Mouse (Mus musculus) embryonic facial prominence, embryonic 10.5 days (tissue): ENCODE measurements at regions not wholly inside any gene's neighbourhood (a gene's known extent, or its start where the extent isn't known, plus 50 kb on each side); places are given as distances from the start of the nearest gene placed in this dataset.

Source experiments
- DNase-seq: peaks from one replicate; pipeline ENCODE4 v3.0.0-alpha.2; 2017; ENCODE audit warnings: low spot score
- H3K27ac ChIP-seq: fragments of 300-500 bp; sonication (generic); replicated peaks from 2 replicates; pipeline ENCODE4 v1.5.1; 2016; ENCODE audit warnings: mild to moderate bottlenecking
- H3K27me3 ChIP-seq: fragments of 300-500 bp; sonication (generic); replicated peaks from 2 replicates; pipeline ENCODE4 v1.6.1; 2016; ENCODE audit warnings: low read depth, mild to moderate bottlenecking; ENCODE audit not compliant: poor library complexity, severe bottlenecking
- H3K36me3 ChIP-seq: fragments of 300-500 bp; sonication (generic); replicated peaks from 2 replicates; pipeline ENCODE4 v1.6.1; 2016; ENCODE audit warnings: mild to moderate bottlenecking, moderate library complexity
- H3K4me1 ChIP-seq: fragments of 300-500 bp; sonication (generic); 2 replicates; pipeline ENCODE4 v1.6.1; 2016
- H3K4me3 ChIP-seq: fragments of 300-500 bp; sonication (generic); 2 replicates; pipeline ENCODE4 v1.5.1; 2016; ENCODE audit warnings: mild to moderate bottlenecking, moderate library complexity
- H3K9me3 ChIP-seq: fragments of 300-500 bp; sonication (generic); 2 replicates; pipeline ENCODE4 v1.6.1; 2016; ENCODE audit warnings: mild to moderate bottlenecking
- WGBS: fragments of 180-500 bp; shearing (Covaris S2); methylation state at CpG from one replicate; pipeline ENCODE4 v1.1.7; 2016; 5-methylcytosine and 5-hydroxymethylcytosine counted together

DNA sequence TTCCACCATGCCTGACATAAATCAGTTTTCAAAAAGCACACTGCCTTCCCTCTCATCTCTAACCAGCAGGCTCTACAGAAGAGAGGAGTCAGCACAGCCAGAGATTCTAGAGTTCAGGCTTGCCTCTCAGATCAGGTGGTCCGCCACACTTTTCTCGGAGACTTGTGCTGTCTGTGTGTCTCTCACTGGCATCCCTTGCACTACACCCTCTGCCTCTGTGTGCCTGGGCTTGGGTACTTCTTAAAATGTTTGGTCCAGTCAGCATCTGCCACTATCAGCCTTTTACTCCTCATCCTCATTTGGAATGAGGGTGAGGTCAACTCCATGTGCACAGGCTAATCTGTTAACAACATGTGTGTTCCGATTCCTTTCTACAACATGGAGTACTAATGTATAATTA, 92.0 kb downstream of the S1pr1 start:
- Histone ChIP-seq H3K4me1 (no peaks in the 10 kb centered on the region), H3K9me3 (no peaks in the 10 kb centered on the region), H3K27me3 (no peaks in the 10 kb centered on the region), H3K36me3 (no peaks in the 10 kb centered on the region), H3K27ac (no peak overlapping the region), H3K4me3 (no peak overlapping the region)
- DNase-seq, result no peak
- 96% methylated on average over 3 of the region's 3 CpGs for WGBS

DNA sequence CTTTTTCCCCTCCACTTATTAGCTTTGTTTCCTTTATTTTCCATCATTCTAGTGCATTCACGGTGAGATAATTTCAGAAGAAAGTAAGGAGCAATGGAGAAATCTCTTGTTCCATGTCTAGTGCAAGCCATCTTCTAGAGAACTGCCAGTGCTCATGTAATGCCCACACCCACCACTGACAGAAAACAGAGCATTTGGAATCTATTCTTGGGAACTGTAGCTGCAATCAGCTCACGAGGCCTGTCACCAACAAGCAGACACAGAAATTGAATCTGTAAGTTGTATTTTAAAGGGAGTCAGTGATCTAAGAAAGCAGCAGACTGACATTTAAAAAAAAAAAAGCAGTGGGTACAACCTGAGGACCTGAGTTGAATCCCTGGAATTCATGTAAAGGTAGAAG, 92.6 kb downstream of the S1pr1 start:
- no peaks in the 10 kb centered on the region for H3K9me3 ChIP-seq
- no peak for DNase-seq
- H3K4me1 ChIP-seq, result no peaks in the 10 kb centered on the region
- 86% methylated on average over 2 of the region's 2 CpGs for WGBS
- no peak overlapping the region for H3K27ac ChIP-seq
- H3K27me3 ChIP-seq, result no peaks in the 10 kb centered on the region
- H3K36me3 ChIP-seq, result no peaks in the 10 kb centered on the region
- no peak overlapping the region for H3K4me3 ChIP-seq

- no peak for DNase-seq
- no peaks in the 10 kb centered on the region for H3K27me3 ChIP-seq
- H3K4me1 ChIP-seq, result no peaks in the 10 kb centered on the region
- H3K27ac ChIP-seq, result no peak overlapping the region
- H3K36me3 ChIP-seq, result no peaks in the 10 kb centered on the region
- H3K4me3 ChIP-seq, result no peak overlapping the region
- WGBS, result 91% methylated on average over 3 of the region's 3 CpGs
- no peaks in the 10 kb centered on the region for H3K9me3 ChIP-seq
Observed at GRCm38 (mm10) chr3:115619970-115620369, 94.9 kb downstream of the S1pr1 start.

DNA sequence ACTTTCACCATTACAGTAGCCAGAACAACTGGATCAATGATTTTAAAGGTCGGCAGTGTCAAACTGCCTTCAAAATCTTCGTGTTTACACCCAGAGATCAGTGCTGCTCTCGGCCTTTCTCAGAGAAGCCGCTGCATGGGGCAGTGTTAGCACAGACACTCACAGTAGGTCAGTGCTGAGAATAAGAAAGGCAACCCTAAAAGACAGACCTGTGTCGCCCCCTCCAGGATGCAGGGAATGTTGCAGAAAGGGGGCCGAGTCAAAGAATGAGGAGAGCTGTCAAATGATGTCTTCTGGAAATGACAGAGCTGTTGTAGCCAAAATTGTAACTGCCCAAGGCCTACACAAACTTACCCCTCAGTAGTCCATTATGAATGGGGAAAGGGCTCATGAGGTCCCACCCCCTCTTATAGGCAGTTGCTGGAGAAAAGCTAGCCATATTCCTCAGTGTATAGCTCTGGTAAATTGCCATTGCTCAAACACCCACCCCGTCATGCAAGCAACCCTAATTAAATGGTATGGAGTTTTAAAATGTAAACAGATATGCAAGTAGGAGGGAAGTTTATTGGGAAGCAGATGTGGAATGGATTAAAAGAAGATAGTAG, 98.8 kb downstream of the S1pr1 start:
- Histone ChIP-seq H3K36me3 (no peaks in the 10 kb centered on the region), H3K4me1 (no peaks in the 10 kb centered on the region), H3K4me3 (no peak overlapping the region), H3K27ac (no peak overlapping the region), H3K9me3 (no peaks in the 10 kb centered on the region), H3K27me3 (no peaks in the 10 kb centered on the region)
- DNase-seq, result peak; percentile 56
- WGBS, result 30% methylated on average over 7 of the region's 7 CpGs

DNA sequence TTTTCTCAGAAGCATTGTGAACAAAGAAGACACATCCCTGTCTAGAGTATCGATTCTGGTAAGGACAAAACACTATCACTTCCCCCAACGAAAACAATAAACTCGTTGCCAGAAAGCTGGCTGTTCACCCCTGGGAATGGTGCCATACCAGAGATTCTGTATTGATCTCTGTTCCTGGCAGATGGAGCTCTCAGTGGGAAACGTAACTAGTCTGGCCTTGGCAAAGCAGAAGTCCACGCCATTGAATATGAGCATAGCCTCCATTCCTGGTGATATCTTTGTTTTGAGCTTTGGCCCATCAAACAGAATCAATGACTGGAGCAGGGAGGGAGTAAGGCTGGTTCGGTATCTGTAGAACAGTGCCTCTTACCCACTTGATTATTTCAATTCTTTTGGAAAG, 102.0 kb downstream of the S1pr1 start:
- Histone ChIP-seq H3K27me3 (no peaks in the 10 kb centered on the region), H3K4me1 (no peaks in the 10 kb centered on the region), H3K36me3 (no peaks in the 10 kb centered on the region), H3K4me3 (no peak overlapping the region), H3K9me3 (no peaks in the 10 kb centered on the region), H3K27ac (no peak overlapping the region)
- 87% methylated on average over 6 of the region's 6 CpGs for WGBS
- no peak for DNase-seq

- Histone ChIP-seq H3K9me3 (no peaks in the 10 kb centered on the region), H3K27me3 (no peaks in the 10 kb centered on the region), H3K4me3 (no peak overlapping the region), H3K4me1 (no peaks in the 10 kb centered on the region), H3K27ac (no peak overlapping the region), H3K36me3 (no peaks in the 10 kb centered on the region)
- 84% methylated on average over 5 of the region's 5 CpGs for WGBS
- DNase-seq, result no peak
Observed at GRCm38 (mm10) chr3:115608087-115608486, 106.8 kb downstream of the S1pr1 start.

DNA sequence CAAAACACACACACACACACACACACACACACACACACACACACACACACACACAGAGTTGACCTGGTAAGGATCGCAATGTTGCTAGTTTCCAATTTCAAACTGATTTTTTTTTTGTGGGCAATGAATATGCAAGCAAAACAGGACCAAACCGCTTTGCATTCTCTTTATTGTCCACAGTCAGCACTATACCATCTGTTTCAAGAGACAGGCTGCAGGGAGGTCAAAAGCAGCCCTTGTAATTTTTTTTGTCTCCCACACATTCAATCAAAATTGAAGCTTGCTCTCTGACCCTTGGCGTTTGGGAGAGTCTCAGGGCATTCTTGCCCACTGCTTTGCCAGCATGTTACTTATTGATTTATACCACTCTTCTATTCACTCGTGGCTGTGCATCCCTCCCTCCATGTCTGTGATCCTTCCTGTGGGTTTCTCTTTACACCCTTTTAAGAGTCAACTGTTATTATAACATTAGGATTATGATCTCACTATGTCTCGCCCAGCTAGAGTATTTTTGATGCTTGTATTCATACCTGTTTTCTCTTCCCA, 110.1 kb downstream of the S1pr1 start:
- no peak overlapping the region for H3K27ac ChIP-seq
- 69% methylated on average over 5 of the region's 5 CpGs for WGBS

DNA sequence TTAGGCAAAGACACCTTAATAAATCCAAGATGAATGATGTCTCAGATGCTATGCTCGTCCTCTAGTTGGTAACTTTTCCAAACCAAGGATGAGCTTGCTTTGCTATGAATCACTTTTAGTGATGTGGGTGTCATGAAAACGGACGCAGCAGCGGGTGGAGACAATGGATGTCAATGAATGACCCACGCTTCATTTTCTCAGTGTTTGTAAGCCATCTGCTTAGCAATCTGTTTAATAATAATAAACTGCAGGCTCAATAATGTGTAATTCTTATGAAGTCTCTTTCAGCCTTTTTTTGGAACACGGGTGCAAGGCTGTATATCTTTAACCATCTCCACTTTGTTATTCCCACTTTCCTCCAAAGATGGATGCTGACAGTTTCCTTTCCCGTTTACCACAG, 110.6 kb downstream of the S1pr1 start:
- no peak for DNase-seq
- WGBS, result 82% methylated on average over 7 of the region's 7 CpGs
- Histone ChIP-seq H3K4me1 (no peaks in the 10 kb centered on the region), H3K36me3 (no peaks in the 10 kb centered on the region), H3K4me3 (no peak overlapping the region), H3K27me3 (no peaks in the 10 kb centered on the region), H3K27ac (no peak overlapping the region), H3K9me3 (no peaks in the 10 kb centered on the region)

More for the DNA sequence above, 110.1 kb downstream of the S1pr1 start:
- H3K4me1 ChIP-seq, result no peaks in the 10 kb centered on the region
- H3K36me3 ChIP-seq, result no peaks in the 10 kb centered on the region
- H3K27me3 ChIP-seq, result no peaks in the 10 kb centered on the region
- H3K9me3 ChIP-seq, result no peaks in the 10 kb centered on the region
- DNase-seq, result no peak
- no peak overlapping the region for H3K4me3 ChIP-seq

DNA sequence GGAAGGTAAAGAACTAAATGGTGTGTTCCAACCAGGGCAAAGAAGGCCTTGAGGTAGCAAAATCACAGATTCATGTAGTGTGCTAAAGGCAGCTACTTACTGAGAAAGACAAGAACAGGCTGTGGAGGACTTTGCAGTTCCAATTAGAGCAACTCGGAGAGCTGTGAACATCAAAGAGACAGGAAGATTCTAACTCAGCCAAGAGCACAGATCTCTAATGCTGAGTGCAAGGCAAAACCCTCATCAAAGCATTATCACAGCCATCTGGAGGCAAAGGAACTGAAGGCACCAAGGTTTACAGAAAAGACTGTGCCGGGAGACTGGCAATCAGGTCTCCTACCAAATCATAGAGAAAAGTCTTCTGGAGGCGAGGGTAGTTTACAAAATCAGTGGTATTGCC, 111.1 kb downstream of the S1pr1 start:
- H3K27me3 ChIP-seq, result no peaks in the 10 kb centered on the region
- H3K9me3 ChIP-seq, result no peaks in the 10 kb centered on the region
- 80% methylated on average over 3 of the region's 3 CpGs for WGBS
- H3K27ac ChIP-seq, result no peak overlapping the region
- no peak overlapping the region for H3K4me3 ChIP-seq
- DNase-seq, result no peak
- H3K36me3 ChIP-seq, result no peaks in the 10 kb centered on the region
- H3K4me1 ChIP-seq, result no peaks in the 10 kb centered on the region

- H3K9me3 ChIP-seq, result no peaks in the 10 kb centered on the region
- H3K4me3 ChIP-seq, result no peak overlapping the region
- 93% methylated on average over 2 of the region's 2 CpGs for WGBS
- no peak overlapping the region for H3K27ac ChIP-seq
- H3K27me3 ChIP-seq, result no peaks in the 10 kb centered on the region
- no peaks in the 10 kb centered on the region for H3K36me3 ChIP-seq
- no peak for DNase-seq
- no peaks in the 10 kb centered on the region for H3K4me1 ChIP-seq
Observed at GRCm38 (mm10) chr3:115599281-115599680, 115.6 kb downstream of the S1pr1 start.

DNA sequence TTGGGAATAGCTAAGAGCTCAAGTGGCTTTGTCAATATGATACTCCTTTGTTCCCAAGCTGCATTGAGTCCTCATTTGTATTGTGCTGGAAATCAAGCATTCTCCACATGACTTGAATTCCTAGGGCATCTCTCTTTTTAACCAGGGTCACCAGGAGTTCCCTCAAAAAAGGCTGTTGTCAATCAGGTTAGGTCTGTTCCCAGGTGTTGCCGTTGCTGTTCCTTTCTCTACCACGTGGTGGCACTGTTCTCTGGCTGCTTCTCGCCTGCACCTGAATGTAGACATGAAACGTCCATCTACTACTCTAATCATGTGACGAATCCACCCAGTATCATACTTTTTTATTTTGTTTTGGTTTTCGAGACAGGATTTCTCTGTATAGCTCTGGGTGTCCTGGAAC, 118.3 kb downstream of the S1pr1 start:
- Histone ChIP-seq H3K4me1 (no peaks in the 10 kb centered on the region), H3K27ac (no peak overlapping the region), H3K4me3 (no peak overlapping the region), H3K36me3 (no peaks in the 10 kb centered on the region), H3K27me3 (no peaks in the 10 kb centered on the region), H3K9me3 (no peaks in the 10 kb centered on the region)
- DNase-seq, result peak; percentile 66
- 39% methylated on average over 6 of the region's 6 CpGs for WGBS

GRCm38 (mm10) chr3:115590716-115591115, 124.2 kb downstream of the S1pr1 start:
- no peak overlapping the region for H3K4me3 ChIP-seq
- H3K27ac ChIP-seq, result no peak overlapping the region
- WGBS, result 73% methylated on average over 5 of the region's 5 CpGs
- no peaks in the 10 kb centered on the region for H3K27me3 ChIP-seq
- no peaks in the 10 kb centered on the region for H3K9me3 ChIP-seq
- no peaks in the 10 kb centered on the region for H3K36me3 ChIP-seq
- DNase-seq, result no peak
- H3K4me1 ChIP-seq, result no peaks in the 10 kb centered on the region

DNA sequence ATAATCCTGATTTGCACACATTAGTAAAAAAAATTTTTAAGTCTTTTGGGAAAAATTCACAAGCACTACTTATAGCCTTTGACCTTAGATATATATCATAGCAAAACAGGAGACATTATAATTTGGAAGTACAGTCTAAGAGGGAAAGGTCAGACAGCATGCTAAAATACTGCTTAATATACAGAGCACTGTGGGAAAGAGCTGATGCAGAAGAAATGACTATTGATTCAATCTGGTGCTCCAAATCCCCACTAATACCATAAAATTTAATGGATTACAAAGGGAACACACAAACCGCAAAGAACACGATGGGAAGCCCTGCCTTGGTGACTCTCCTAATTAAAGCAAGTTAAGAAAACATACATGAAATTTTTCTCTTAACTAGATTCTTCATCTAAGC, 126.3 kb downstream of the S1pr1 start:
- Histone ChIP-seq H3K4me1 (no peaks in the 10 kb centered on the region), H3K36me3 (no peaks in the 10 kb centered on the region), H3K9me3 (no peaks in the 10 kb centered on the region), H3K27ac (no peak overlapping the region), H3K27me3 (no peaks in the 10 kb centered on the region), H3K4me3 (no peak overlapping the region)
- no peak for DNase-seq
- 64% methylated on average over 2 of the region's 2 CpGs for WGBS
